Mouse (Mus musculus) cerebellum, adult 8-10 months (tissue): ENCODE results near the gene Elane.
A peak's percentile ranks its signal among the peaks of the same experiment; 100 is the strongest.
"Not testable (repeated sequence)": the region's sequence is repeated elsewhere in the genome, so short reads cannot be mapped to it uniquely, and the experiment has no call there.

Experiments used
- DNase-seq: peaks from one replicate; pipeline ENCODE4 v3.0.0; 2022

Gene Elane

GRCm38 (mm10) chr10:79883297-79884084, 2.6 kb upstream of the Elane start:
- peak; percentile 80 for DNase-seq

GRCm38 (mm10) chr10:79884446-79884845, 1.6 kb upstream of the Elane start:
- no peak for DNase-seq

- not testable (repeated sequence) for DNase-seq
These were observed 1.1 kb upstream of the Elane start for GRCm38 (mm10) chr10:79884938-79885337.

- DNase-seq = no peak
These were observed 564 bp downstream of the Elane start for GRCm38 (mm10) chr10:79886611-79887010.

GRCm38 (mm10) chr10:79889386-79889785, 3.3 kb downstream of the Elane start:
- no peak for DNase-seq

GRCm38 (mm10) chr10:79890670-79891069, 4.6 kb downstream of the Elane start, which contains the start of gene Cfd:
TSS of gene Cfd (plus strand) at chr10:79890853.
- no peak for DNase-seq

GRCm38 (mm10) chr10:79892451-79893118, 6.5 kb downstream of the Elane start:
- peak; percentile 81 for DNase-seq

GRCm38 (mm10) chr10:79896306-79896705, 10.3 kb downstream of the Elane start:
- DNase-seq = no peak

- DNase-seq = no peak
These were observed 10.8 kb downstream of the Elane start for GRCm38 (mm10) chr10:79896814-79897213.

- DNase-seq = no peak
These were observed 11.5 kb downstream of the Elane start for GRCm38 (mm10) chr10:79897316-79898245.

GRCm38 (mm10) chr10:79900951-79901410, 14.9 kb downstream of the Elane start:
- DNase-seq = no peak

GRCm38 (mm10) chr10:79906712-79907111, 20.7 kb downstream of the Elane start:
- DNase-seq = no peak

GRCm38 (mm10) chr10:79907415-79907814, 21.4 kb downstream of the Elane start:
- no peak for DNase-seq

GRCm38 (mm10) chr10:79908167-79909091, 22.4 kb downstream of the Elane start, which contains the start of gene Med16:
TSS of gene Med16 (minus strand) at chr10:79908923.
- peak; percentile 99 for DNase-seq

- DNase-seq = no peak
These were observed 23.3 kb downstream of the Elane start for GRCm38 (mm10) chr10:79909092-79909922.

GRCm38 (mm10) chr10:79910556-79910955, 24.5 kb downstream of the Elane start, which contains the start of gene Gm26602:
TSS of gene Gm26602 (plus strand) at chr10:79910856.
- DNase-seq = no peak

GRCm38 (mm10) chr10:79912412-79912811, 26.4 kb downstream of the Elane start:
- DNase-seq = no peak

GRCm38 (mm10) chr10:79914131-79914947, 28.3 kb downstream of the Elane start:
- DNase-seq = no peak

- no peak for DNase-seq
These were observed 29.0 kb downstream of the Elane start for GRCm38 (mm10) chr10:79914948-79915596.
